Mouse (Mus musculus): ENCODE data around the gene Brca2.

- TF ChIP-seq CTCF (IDR thresholded peaks at IDR 0.05; ENCODE audit: low read depth, low read length) (no peak), POLR2A (IDR thresholded peaks at IDR 0.05; ENCODE audit: borderline replicate concordance, low read depth, low read length) (no peak)
Observed at GRCm38 (mm10) chr5:150485198-150485597, 37.2 kb upstream of the Brca2 start.
